Mouse (Mus musculus): ENCODE measurements around the gene Shbg. TPM values are rescaled to one million over a fixed set of nuclear protein-coding genes. Genes with fewer than 3 reads are reported as not detected.

Gene Shbg
- polyA plus RNA-seq (2012; rRNA removed), result 0.06 and 0.08 TPM in 2 replicates

- Histone ChIP-seq H3K27ac (ENCODE audit: insufficient read depth, low read length) (no peak within 1 kb of the TSS), H3K4me3 (ENCODE audit: insufficient read depth, low read length) (no peak within 1 kb of the TSS), H3K4me1 (ENCODE audit: control insufficient read depth, insufficient read depth, low read length) (peaks cover 2% of the 10 kb centered on the region; the same call in 1 of the 2 replicates)
- TF ChIP-seq POLR2A (IDR thresholded peaks at IDR 0.05; ENCODE audit: extremely low read depth, insufficient read depth, low read length) (no peak), CTCF (IDR thresholded peaks at IDR 0.05; ENCODE audit: extremely low read depth, insufficient read depth, low read length) (no peak)
Observed at GRCm38 (mm10) chr11:69617805-69618204, at the start of gene Shbg. Gene Shbg (minus strand): TSS chr11:69617905.

GRCm38 (mm10) chr11:69666665-69667005 is 48.9 kb upstream of the Shbg start:
- H3K27ac ChIP-seq (ENCODE audit: insufficient read depth, low read length), result no peak overlapping the region
- H3K4me1 ChIP-seq (ENCODE audit: control insufficient read depth, insufficient read depth, low read length), result no peaks in the 10 kb centered on the region; the same call in 1 of the 2 replicates
- no peak overlapping the region for H3K4me3 ChIP-seq (ENCODE audit: insufficient read depth, low read length)
- TF ChIP-seq POLR2A (IDR thresholded peaks at IDR 0.05; ENCODE audit: extremely low read depth, insufficient read depth, low read length), result no peak
- no peak for TF ChIP-seq CTCF (IDR thresholded peaks at IDR 0.05; ENCODE audit: extremely low read depth, insufficient read depth, low read length)

GRCm38 (mm10) chr11:69665961-69666664 is 48.4 kb upstream of the Shbg start, which contains the start of gene Cd68:
Gene Cd68 (minus strand): TSS chr11:69666153.
- Histone ChIP-seq H3K27ac (ENCODE audit: insufficient read depth, low read length) (peak within 1 kb of the TSS; percentile 9; the same call in 1 of the 2 replicates), H3K4me1 (ENCODE audit: control insufficient read depth, insufficient read depth, low read length) (no peaks in the 10 kb centered on the region; the same call in 1 of the 2 replicates), H3K4me3 (ENCODE audit: insufficient read depth, low read length) (no peak within 1 kb of the TSS)
- TF ChIP-seq CTCF (IDR thresholded peaks at IDR 0.05; ENCODE audit: extremely low read depth, insufficient read depth, low read length) (no peak), POLR2A (IDR thresholded peaks at IDR 0.05; ENCODE audit: extremely low read depth, insufficient read depth, low read length) (peak; percentile 21; the same call in 1 of the 2 replicates)

- no peak overlapping the region for H3K4me3 ChIP-seq (ENCODE audit: insufficient read depth, low read length)
- H3K4me1 ChIP-seq (ENCODE audit: control insufficient read depth, insufficient read depth, low read length), result no peaks in the 10 kb centered on the region; the same call in 1 of the 2 replicates
- peak overlapping the region; percentile 9; the same call in 1 of the 2 replicates for H3K27ac ChIP-seq (ENCODE audit: insufficient read depth, low read length)
- TF ChIP-seq POLR2A (IDR thresholded peaks at IDR 0.05; ENCODE audit: extremely low read depth, insufficient read depth, low read length) (no peak), CTCF (IDR thresholded peaks at IDR 0.05; ENCODE audit: extremely low read depth, insufficient read depth, low read length) (no peak)
Observed at GRCm38 (mm10) chr11:69665457-69665960, 47.8 kb upstream of the Shbg start.

- no peaks in the 10 kb centered on the region for H3K4me1 ChIP-seq (ENCODE audit: control insufficient read depth, insufficient read depth, low read length)
- H3K27ac ChIP-seq (ENCODE audit: insufficient read depth, low read length), result no peak overlapping the region
- H3K4me3 ChIP-seq (ENCODE audit: insufficient read depth, low read length), result no peak overlapping the region
- TF ChIP-seq POLR2A (IDR thresholded peaks at IDR 0.05; ENCODE audit: extremely low read depth, insufficient read depth, low read length), result no peak
- no peak for TF ChIP-seq CTCF (IDR thresholded peaks at IDR 0.05; ENCODE audit: extremely low read depth, insufficient read depth, low read length)
Observed at GRCm38 (mm10) chr11:69664841-69665240, 47.1 kb upstream of the Shbg start.

- H3K4me1 ChIP-seq (ENCODE audit: control insufficient read depth, insufficient read depth, low read length), result no peaks in the 10 kb centered on the region
- H3K4me3 ChIP-seq (ENCODE audit: insufficient read depth, low read length), result no peak overlapping the region
- no peak overlapping the region for H3K27ac ChIP-seq (ENCODE audit: insufficient read depth, low read length)
- TF ChIP-seq CTCF (IDR thresholded peaks at IDR 0.05; ENCODE audit: extremely low read depth, insufficient read depth, low read length), result no peak
- no peak for TF ChIP-seq POLR2A (IDR thresholded peaks at IDR 0.05; ENCODE audit: extremely low read depth, insufficient read depth, low read length)
Observed at GRCm38 (mm10) chr11:69663795-69664194, 46.1 kb upstream of the Shbg start.

- Histone ChIP-seq H3K4me1 (ENCODE audit: control insufficient read depth, insufficient read depth, low read length) (no peaks in the 10 kb centered on the region), H3K27ac (ENCODE audit: insufficient read depth, low read length) (peak overlapping the region; percentile 64), H3K4me3 (ENCODE audit: insufficient read depth, low read length) (peak overlapping the region; percentile 78)
- TF ChIP-seq POLR2A (IDR thresholded peaks at IDR 0.05; ENCODE audit: extremely low read depth, insufficient read depth, low read length), result no peak
- TF ChIP-seq CTCF (IDR thresholded peaks at IDR 0.05; ENCODE audit: extremely low read depth, insufficient read depth, low read length), result no peak
Observed at GRCm38 (mm10) chr11:69662967-69663671, 45.4 kb upstream of the Shbg start.

GRCm38 (mm10) chr11:69662213-69662966 is 44.7 kb upstream of the Shbg start, which contains the start of gene Mpdu1:
Gene Mpdu1 (minus strand): TSS chr11:69662642.
- peak within 1 kb of the TSS; percentile 78 for H3K4me3 ChIP-seq (ENCODE audit: insufficient read depth, low read length)
- TF ChIP-seq CTCF (IDR thresholded peaks at IDR 0.05; ENCODE audit: extremely low read depth, insufficient read depth, low read length) (no peak), POLR2A (IDR thresholded peaks at IDR 0.05; ENCODE audit: extremely low read depth, insufficient read depth, low read length) (0 out of 2 replicates have a peak, but pooled peaks have one; percentile 76)
- peak within 1 kb of the TSS; percentile 91 for H3K27ac ChIP-seq (ENCODE audit: insufficient read depth, low read length)
- no peaks in the 10 kb centered on the region for H3K4me1 ChIP-seq (ENCODE audit: control insufficient read depth, insufficient read depth, low read length)

Data from cortical plate, adult 2 months (tissue).